Mouse (Mus musculus) c-Kit-positive CD71-positive TER-119-positive erythroid progenitor cells, embryonic 14.5 days (primary cell): ENCODE data around the gene Zbtb43.
A peak's percentile ranks its signal among the peaks of the same experiment; 100 is the strongest.

Experiments used
- DNase-seq: peaks from one replicate; pipeline ENCODE4 v3.0.0-alpha.2; 2013; ENCODE audit warnings: low spot score

Gene Zbtb43

GRCm38 (mm10) chr2:33430081-33430770, 38.1 kb downstream of the Zbtb43 start:
- DNase-seq = peak; percentile 32

GRCm38 (mm10) chr2:33429339-33429738, 39.0 kb downstream of the Zbtb43 start:
- peak; percentile 39 for DNase-seq

GRCm38 (mm10) chr2:33426640-33427398, 41.5 kb downstream of the Zbtb43 start:
- no peak for DNase-seq

GRCm38 (mm10) chr2:33417454-33417853, 50.9 kb downstream of the Zbtb43 start:
- DNase-seq = no peak

GRCm38 (mm10) chr2:33414019-33414418, 54.3 kb downstream of the Zbtb43 start:
- no peak for DNase-seq

GRCm38 (mm10) chr2:33412111-33412510, 56.2 kb downstream of the Zbtb43 start:
- DNase-seq = no peak

- no peak for DNase-seq
Observed at GRCm38 (mm10) chr2:33403511-33404003, 64.8 kb downstream of the Zbtb43 start.

GRCm38 (mm10) chr2:33402638-33403037, 65.7 kb downstream of the Zbtb43 start:
- no peak for DNase-seq

- peak; percentile 45 for DNase-seq
Observed at GRCm38 (mm10) chr2:33402236-33402635, 66.1 kb downstream of the Zbtb43 start.

- DNase-seq = no peak
Observed at GRCm38 (mm10) chr2:33401217-33401616, 67.1 kb downstream of the Zbtb43 start.

- DNase-seq = no peak
Observed at GRCm38 (mm10) chr2:33400541-33400940, 67.8 kb downstream of the Zbtb43 start.
